Mouse (Mus musculus) heart, adult 2 months (tissue): ENCODE data around the gene 9530003J23Rik. TPM values are rescaled to one million over a fixed set of nuclear protein-coding genes. Genes with fewer than 3 reads are reported as not detected.

Experiments
- DNase-seq, 2 experiments: peaks; one replicate each; pipeline ENCODE4 v3.0.0; 2021
- H3K27ac ChIP-seq: fragments of 200-600 bp; 2 replicates; pipeline ENCODE4 v1.8.1; 2022
- H3K27me3 ChIP-seq: fragments of 200-500 bp; 2 replicates; pipeline ENCODE4 v1.6.1; 2012; ENCODE audit warnings: mild to moderate bottlenecking, low read length, inconsistent platforms, mixed read lengths; ENCODE audit not compliant: control insufficient read depth, insufficient read depth
- H3K36me3 ChIP-seq: fragments of 200-500 bp; 2 replicates; pipeline ENCODE4 v1.6.1; 2012; ENCODE audit warnings: low read length, inconsistent platforms; ENCODE audit not compliant: control insufficient read depth, insufficient read depth
- H3K4me1 ChIP-seq: fragments of 200-500 bp; 2 replicates; pipeline ENCODE4 v1.6.1; 2011; ENCODE audit warnings: low read length; ENCODE audit not compliant: control insufficient read depth, insufficient read depth
- H3K4me3 ChIP-seq: fragments of 200-600 bp; 2 replicates; pipeline ENCODE4 v1.8.1; 2022
- H3K79me2 ChIP-seq: fragments of 200-500 bp; replicated peaks from 2 replicates; pipeline ENCODE4 v1.6.1; 2012; ENCODE audit warnings: mild to moderate bottlenecking, inconsistent platforms, low read length, moderate library complexity, mixed read lengths; ENCODE audit not compliant: control insufficient read depth, insufficient read depth
- H3K9ac ChIP-seq: fragments of 200-500 bp; 2 replicates; pipeline ENCODE4 v1.6.1; 2012; ENCODE audit warnings: low read depth, mild to moderate bottlenecking, control low read depth, inconsistent platforms, low read length, mixed read lengths
- CTCF ChIP-seq: fragments of 200-600 bp; IDR thresholded peaks from 2 replicates; pipeline ENCODE4 v1.8.1; 2022; ENCODE audit warnings: antibody characterized with exemption, mild to moderate bottlenecking, moderate library complexity
- EP300 ChIP-seq: fragments of 200-500 bp; IDR thresholded peaks from 2 replicates; pipeline ENCODE4 v1.6.1; 2011; ENCODE audit warnings: low read depth, low read length, control low read depth; ENCODE audit not compliant: insufficient read depth
- POLR2A ChIP-seq: fragments of 200-500 bp; IDR thresholded peaks from 2 replicates; pipeline ENCODE4 v1.6.1; 2011; ENCODE audit warnings: mild to moderate bottlenecking, low read depth, low read length, control low read depth; ENCODE audit not compliant: insufficient read depth
- WGBS: fragments of 180-500 bp; shearing (Covaris S2); methylation state at CpG from one replicate; pipeline ENCODE4 v1.1.7; 2018; 5-methylcytosine and 5-hydroxymethylcytosine counted together
- intact Hi-C: fragments of 180-260 bp; cut with DNase I; formaldehyde crosslinking; loops from one replicate; pipeline ENCODE4 v1.15.1; 2025
- polyA plus RNA-seq: library from polyadenylated mRNA; depleted of rRNA; stranded (reverse); fragments of >200 nt; gene quantifications from 2 replicates; pipeline ENCODE4 v1.2.3, GENCODE M21; 2012
- total RNA-seq, 2 experiments: library from RNA; stranded (reverse); gene quantifications; 2 replicates each; pipeline ENCODE4 v1.2.3; 2021

The 9530003J23Rik gene
- total and polyA plus RNA-seq, 3 experiments, result not detected

DNA sequence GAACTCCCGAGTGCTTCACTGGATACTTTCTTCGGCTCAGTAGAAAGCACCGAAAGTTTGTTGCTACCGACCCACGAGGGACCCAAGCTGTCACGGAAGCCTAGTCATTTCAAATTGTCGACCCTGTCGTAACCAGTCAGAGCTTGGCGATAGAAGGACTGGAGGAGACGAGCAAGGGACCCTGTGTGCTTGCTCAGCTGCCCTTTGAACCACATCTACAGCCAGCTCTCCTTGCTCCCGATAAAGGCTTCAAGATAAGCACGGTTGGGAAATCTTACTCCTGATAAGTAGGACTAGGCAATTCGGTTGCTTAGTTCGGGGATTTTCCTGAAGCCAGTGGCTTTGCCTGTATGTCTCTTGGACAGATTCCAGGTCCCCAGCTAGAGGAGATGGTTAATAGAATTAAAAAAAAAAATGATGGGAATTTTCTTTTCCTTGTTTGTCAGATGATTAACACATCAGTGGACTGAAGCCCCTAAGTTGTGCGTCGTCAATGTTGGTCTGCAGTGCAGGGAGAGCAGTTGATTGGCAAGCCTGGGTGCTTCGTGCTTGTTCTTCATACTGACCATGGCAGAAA lies 35.4 kb downstream of the 9530003J23Rik start:
- Histone ChIP-seq H3K79me2 (no peaks in the 10 kb centered on the region), H3K27me3 (no peaks in the 10 kb centered on the region), H3K9ac (no peak overlapping the region), H3K4me1 (no peaks in the 10 kb centered on the region; the same call in 1 of the 2 replicates), H3K36me3 (no peaks in the 10 kb centered on the region), H3K27ac (no peak overlapping the region), H3K4me3 (no peak overlapping the region)
- TF ChIP-seq POLR2A (no peak), CTCF (no peak), EP300 (no peak)
- intact Hi-C loops, result no loop called here
- no peak for DNase-seq
- WGBS, result 48% methylated on average over 17 of the region's 17 CpGs

GRCm38 (mm10) chr10:117199701-117200100 lies 38.8 kb downstream of the 9530003J23Rik start:
- Histone ChIP-seq H3K9ac (no peak overlapping the region), H3K79me2 (no peaks in the 10 kb centered on the region), H3K36me3 (no peaks in the 10 kb centered on the region), H3K4me3 (no peak overlapping the region), H3K27me3 (no peaks in the 10 kb centered on the region), H3K4me1 (no peaks in the 10 kb centered on the region; the same call in 1 of the 2 replicates), H3K27ac (no peak overlapping the region)
- TF ChIP-seq CTCF (no peak), EP300 (no peak), POLR2A (no peak)
- DNase-seq, result no peak
- intact Hi-C loops, result no loop called here
- WGBS, result 80% methylated on average over 3 of the region's 3 CpGs

GRCm38 (mm10) chr10:117196696-117197095 lies 41.8 kb downstream of the 9530003J23Rik start:
- H3K27me3 ChIP-seq, result no peaks in the 10 kb centered on the region
- H3K9ac ChIP-seq, result no peak overlapping the region
- no peak overlapping the region for H3K4me3 ChIP-seq
- no peaks in the 10 kb centered on the region for H3K4me1 ChIP-seq
- no peaks in the 10 kb centered on the region for H3K79me2 ChIP-seq
- no peak overlapping the region for H3K27ac ChIP-seq
- no peak for DNase-seq
- TF ChIP-seq EP300 (no peak), CTCF (no peak), POLR2A (no peak)
- intact Hi-C loops, result no loop called here
- 88% methylated on average over 3 of the region's 3 CpGs for WGBS
- no peaks in the 10 kb centered on the region for H3K36me3 ChIP-seq

GRCm38 (mm10) chr10:117195748-117196147 lies 42.8 kb downstream of the 9530003J23Rik start:
- no peak for DNase-seq
- no peaks in the 10 kb centered on the region for H3K27me3 ChIP-seq
- intact Hi-C loops, result no loop called here
- no peaks in the 10 kb centered on the region for H3K79me2 ChIP-seq
- no peak overlapping the region for H3K4me3 ChIP-seq
- TF ChIP-seq POLR2A (no peak), CTCF (no peak), EP300 (no peak)
- H3K4me1 ChIP-seq, result no peaks in the 10 kb centered on the region
- H3K36me3 ChIP-seq, result no peaks in the 10 kb centered on the region
- H3K27ac ChIP-seq, result no peak overlapping the region
- 97% methylated on average over 4 of the region's 4 CpGs for WGBS
- H3K9ac ChIP-seq, result no peak overlapping the region

DNA sequence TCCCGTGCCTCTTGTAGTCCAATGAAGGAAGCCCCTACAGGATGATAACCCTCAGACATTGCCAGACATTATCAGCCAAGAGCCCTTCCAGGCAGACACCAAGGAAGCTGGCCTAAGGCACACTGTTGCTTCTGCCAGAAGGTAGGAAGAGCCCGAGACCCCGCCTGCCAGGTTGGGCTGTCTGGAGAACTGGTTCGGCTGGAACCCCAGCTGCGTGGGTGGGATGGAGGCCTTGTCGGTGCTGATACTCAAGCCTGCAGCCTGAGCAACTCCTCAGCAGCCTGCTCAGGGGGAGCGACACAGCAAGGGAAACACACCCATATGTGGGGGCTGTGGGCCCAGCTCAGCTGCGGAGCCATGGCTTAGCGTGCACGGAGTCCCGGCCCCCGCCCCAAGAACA lies 43.5 kb downstream of the 9530003J23Rik start:
- Histone ChIP-seq H3K36me3 (no peaks in the 10 kb centered on the region), H3K4me3 (no peak overlapping the region), H3K79me2 (no peaks in the 10 kb centered on the region), H3K4me1 (no peaks in the 10 kb centered on the region), H3K9ac (no peak overlapping the region), H3K27me3 (no peaks in the 10 kb centered on the region), H3K27ac (no peak overlapping the region)
- DNase-seq, result no peak
- intact Hi-C loops, result no loop called here
- WGBS, result 84% methylated on average over 12 of the region's 12 CpGs
- TF ChIP-seq POLR2A (no peak), EP300 (no peak), CTCF (no peak)

GRCm38 (mm10) chr10:117193364-117193763 lies 45.1 kb downstream of the 9530003J23Rik start:
- no peaks in the 10 kb centered on the region for H3K4me1 ChIP-seq
- H3K36me3 ChIP-seq, result no peaks in the 10 kb centered on the region
- no peak for DNase-seq
- intact Hi-C loops, result no loop called here
- H3K27ac ChIP-seq, result no peak overlapping the region
- no peak for TF ChIP-seq EP300
- no peak for TF ChIP-seq POLR2A
- no peak for TF ChIP-seq CTCF
- H3K9ac ChIP-seq, result no peak overlapping the region
- no peaks in the 10 kb centered on the region for H3K27me3 ChIP-seq
- H3K79me2 ChIP-seq, result no peaks in the 10 kb centered on the region
- H3K4me3 ChIP-seq, result no peak overlapping the region
- 85% methylated on average over 5 of the region's 5 CpGs for WGBS
